Mouse (Mus musculus) embryonic fibroblast, embryonic 13.5 days (primary cell): Measurements from ENCODE around the gene Natd1. TPM values are rescaled to one million over a fixed set of nuclear protein-coding genes. Genes with fewer than 3 reads are reported as not detected.
A peak's percentile ranks its signal among the peaks of the same experiment; 100 is the strongest.

Experiments used
- H3K27ac ChIP-seq: 2 replicates; pipeline ENCODE4 v1.5.1; 2012; ENCODE audit warnings: low read length, control low read depth, inconsistent platforms; ENCODE audit not compliant: insufficient read depth
- H3K4me1 ChIP-seq: 2 replicates; pipeline ENCODE4 v1.6.1; 2011; ENCODE audit warnings: low read length; ENCODE audit not compliant: control insufficient read depth, insufficient read depth
- H3K4me3 ChIP-seq: 2 replicates; pipeline ENCODE4 v1.5.1; 2011; ENCODE audit warnings: mild to moderate bottlenecking, control low read depth, low read length; ENCODE audit not compliant: insufficient read depth
- CTCF ChIP-seq: IDR thresholded peaks from 2 replicates; pipeline ENCODE4 v1.5.1; 2011; ENCODE audit warnings: mild to moderate bottlenecking, control low read depth, low read length, moderate library complexity, borderline replicate concordance; ENCODE audit not compliant: insufficient read depth
- POLR2A ChIP-seq: IDR thresholded peaks from 2 replicates; pipeline ENCODE4 v1.6.1; 2011; ENCODE audit warnings: low read depth, mild to moderate bottlenecking, control low read depth, low read length, moderate library complexity
- polyA plus RNA-seq: library from polyadenylated mRNA; stranded (reverse); fragments of >200 nt; gene quantifications from 2 replicates; pipeline ENCODE4 v1.2.4, GENCODE M21; 2011; ENCODE audit warnings: low read depth; ENCODE audit not compliant: missing spikeins, insufficient read length

Gene Natd1
- polyA plus RNA-seq, 1 experiment, result 15.1 TPM

DNA sequence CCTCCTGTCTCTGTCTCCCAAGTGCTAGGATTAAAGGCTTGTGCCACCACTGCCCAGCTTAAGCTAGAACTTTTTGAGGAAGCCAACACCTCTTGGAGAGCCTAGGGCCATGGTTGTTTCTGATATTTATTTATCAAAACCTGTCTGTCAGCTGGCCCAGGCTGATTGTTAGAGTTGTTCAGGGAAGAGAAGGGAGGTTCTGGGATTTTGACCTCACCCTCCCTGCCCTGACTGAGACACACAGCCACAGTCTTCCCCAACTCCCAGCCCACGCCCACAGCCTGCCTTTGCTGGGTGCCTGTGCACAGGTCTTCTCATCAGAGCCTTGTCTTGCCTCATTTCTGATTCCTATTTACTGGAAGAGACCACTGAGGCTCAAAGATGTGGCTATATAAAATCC is 7.6 kb upstream of the Natd1 start:
- no peak for TF ChIP-seq CTCF
- no peak for TF ChIP-seq POLR2A
- Histone ChIP-seq H3K4me1 (no peaks in the 10 kb centered on the region), H3K4me3 (no peak overlapping the region), H3K27ac (no peak overlapping the region)

DNA sequence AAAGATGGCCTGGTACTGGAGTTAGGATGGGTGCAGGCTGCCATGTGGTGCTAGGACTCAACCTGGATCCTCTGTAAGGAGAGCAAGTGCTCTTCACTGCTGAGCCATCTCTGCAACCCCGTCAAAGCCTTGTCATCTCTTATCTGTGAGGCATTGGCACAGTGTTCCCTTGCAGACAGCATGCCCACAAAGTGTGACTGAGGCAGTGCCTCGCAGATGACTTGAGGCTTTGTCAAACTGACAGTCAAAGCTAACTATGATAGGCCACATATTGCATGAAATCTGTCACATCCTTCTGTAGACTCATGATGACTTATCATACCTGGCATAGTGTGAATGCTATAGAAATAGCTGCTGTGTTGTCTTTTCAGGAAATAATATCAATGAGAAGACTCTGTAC is 5.5 kb upstream of the Natd1 start:
- H3K4me1 ChIP-seq, result peaks cover 3% of the 10 kb centered on the region
- H3K4me3 ChIP-seq, result no peak overlapping the region
- TF ChIP-seq CTCF, result no peak
- no peak for TF ChIP-seq POLR2A

DNA sequence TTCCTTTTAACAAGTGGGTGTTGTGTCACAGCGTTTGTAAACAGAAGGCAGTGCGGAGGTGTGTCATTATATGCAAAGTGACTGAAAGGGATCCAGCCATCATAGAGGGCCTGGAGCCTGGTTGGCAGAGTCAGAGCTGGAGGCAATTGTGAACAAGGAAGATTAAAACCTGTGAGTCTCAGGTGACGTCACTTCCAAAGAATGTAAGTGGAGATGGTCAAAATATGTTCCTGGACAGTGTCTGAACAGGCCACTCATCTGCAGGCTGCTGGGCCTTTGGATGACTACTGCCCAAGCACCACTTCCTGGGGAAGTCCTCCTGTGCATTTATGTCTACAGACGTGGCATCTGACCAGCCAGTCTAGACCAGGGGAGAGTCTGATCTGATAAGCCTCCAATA is 651 bp upstream of the Natd1 start:
- peaks cover 8% of the 10 kb centered on the region for H3K4me1 ChIP-seq
- H3K4me3 ChIP-seq, result no peak overlapping the region
- no peak overlapping the region for H3K27ac ChIP-seq
- TF ChIP-seq CTCF, result no peak
- no peak for TF ChIP-seq POLR2A

More for the DNA sequence above, 5.5 kb upstream of the Natd1 start:
- H3K27ac ChIP-seq, result no peak overlapping the region

DNA sequence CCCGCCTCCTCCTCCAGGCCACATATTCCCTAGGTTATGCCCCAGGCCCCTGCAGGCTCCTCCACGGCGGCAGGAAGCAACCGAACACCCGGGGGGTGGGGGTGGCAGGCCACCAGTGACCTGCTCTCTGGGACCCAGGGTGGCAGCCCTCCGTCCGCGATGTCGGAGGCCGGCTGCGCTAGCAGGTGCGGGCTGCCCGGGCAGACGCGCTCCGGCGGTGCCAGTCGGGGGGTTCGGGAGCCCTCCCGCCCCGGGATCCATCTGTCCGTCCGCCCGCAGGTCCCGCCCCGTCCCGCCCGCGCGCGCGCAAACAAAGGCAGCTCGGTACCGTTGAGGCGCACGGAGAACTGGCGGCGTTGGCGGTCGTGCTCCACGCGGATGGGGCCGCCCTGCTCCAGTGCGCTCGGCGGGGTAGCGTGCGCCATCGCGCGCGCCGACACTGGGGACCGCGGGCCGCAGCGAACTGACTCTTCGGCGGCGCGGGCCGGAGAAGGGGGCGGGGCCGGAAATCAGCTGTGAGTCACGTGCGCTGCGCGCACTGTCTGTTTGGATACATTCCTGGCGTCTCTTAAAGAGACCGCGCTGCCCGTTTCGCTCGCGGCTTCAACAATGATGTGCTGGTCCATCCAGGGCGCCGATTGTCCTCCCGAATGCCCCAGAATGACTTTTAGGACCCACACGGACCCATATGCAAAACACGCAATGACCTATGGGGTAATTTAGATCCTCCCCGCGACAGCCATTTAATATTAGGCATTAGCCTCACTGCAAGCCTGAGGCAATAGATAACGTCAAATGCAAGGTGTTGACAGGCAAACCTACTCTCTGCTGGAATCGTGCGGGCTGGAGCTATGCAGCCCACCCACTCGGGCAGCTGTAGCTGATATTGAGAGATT is 1.0 kb downstream of the Natd1 start:
- H3K4me3 ChIP-seq, result peak overlapping the region; percentile 70
- H3K27ac ChIP-seq, result no peak overlapping the region
- TF ChIP-seq CTCF (no peak), POLR2A (peak; percentile 70)
- peaks cover 8% of the 10 kb centered on the region for H3K4me1 ChIP-seq

DNA sequence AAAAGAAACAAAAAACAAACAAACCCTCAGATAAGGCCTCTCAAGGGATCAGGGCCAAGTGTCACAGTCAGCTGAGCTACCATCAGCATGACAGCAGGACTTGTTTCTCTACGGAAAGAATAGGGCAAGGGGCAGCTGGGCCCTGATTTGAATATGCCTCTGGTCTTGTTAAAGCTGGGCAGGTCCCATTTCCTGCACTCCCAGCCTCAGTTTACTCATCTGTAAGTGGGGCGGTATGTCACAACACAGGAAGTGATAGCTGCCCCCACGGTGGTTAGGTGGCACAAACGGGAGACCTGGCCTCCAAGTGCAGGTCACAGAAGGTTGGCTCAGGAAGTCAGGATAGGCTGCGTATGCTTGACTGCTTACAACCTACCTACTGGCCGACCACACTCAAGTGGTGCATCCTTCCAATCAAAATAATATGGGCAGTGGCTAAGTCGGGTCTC is 2.0 kb downstream of the Natd1 start:
- TF ChIP-seq CTCF (no peak), POLR2A (no peak)
- Histone ChIP-seq H3K27ac (no peak overlapping the region), H3K4me3 (peak overlapping the region; percentile 70), H3K4me1 (peaks cover 8% of the 10 kb centered on the region)

DNA sequence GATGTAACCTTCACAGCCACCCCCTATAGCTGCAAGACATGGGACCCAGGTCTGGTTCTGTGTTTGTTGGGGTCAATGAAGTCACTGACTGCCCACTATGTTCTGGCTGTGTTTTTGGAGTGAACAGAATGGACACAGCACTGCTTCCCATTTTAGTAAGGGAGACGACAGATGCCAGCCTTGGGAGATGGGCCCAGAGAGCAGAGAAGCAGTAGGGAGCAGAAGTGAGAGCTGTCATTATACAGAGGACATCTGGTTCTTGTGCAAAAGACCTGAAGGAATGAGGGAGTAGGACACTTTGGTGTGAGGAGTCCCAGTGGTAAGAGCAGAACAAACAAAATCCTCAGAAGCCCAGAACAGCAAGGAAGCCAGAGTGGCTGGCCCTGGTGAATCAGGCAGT is 4.9 kb downstream of the Natd1 start:
- peaks cover 2% of the 10 kb centered on the region; the same call in 1 of the 2 replicates for H3K4me1 ChIP-seq
- TF ChIP-seq CTCF, result no peak
- TF ChIP-seq POLR2A, result no peak
- no peak overlapping the region for H3K27ac ChIP-seq
- no peak overlapping the region for H3K4me3 ChIP-seq

DNA sequence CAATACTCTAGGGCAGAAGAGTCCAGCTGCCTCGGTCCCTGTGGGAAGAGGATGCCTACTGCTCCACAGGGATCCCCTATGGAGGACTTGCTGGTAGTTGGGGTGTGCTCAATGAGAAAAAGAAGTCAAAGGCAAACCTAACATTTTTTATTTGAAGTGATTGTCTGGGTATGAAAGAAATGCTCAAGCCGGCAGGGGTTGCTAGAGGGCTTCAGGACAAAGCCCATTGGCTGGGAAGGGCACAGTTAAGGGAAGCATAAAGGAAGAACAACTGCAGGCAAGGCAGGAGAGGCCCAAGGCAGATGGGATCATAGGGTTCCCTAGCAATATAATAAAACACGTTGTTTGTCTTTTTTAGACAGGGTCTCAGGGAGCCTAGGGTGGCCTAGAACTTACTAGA is 6.5 kb downstream of the Natd1 start:
- H3K4me1 ChIP-seq, result no peaks in the 10 kb centered on the region
- H3K27ac ChIP-seq, result no peak overlapping the region
- TF ChIP-seq POLR2A, result no peak
- no peak for TF ChIP-seq CTCF

DNA sequence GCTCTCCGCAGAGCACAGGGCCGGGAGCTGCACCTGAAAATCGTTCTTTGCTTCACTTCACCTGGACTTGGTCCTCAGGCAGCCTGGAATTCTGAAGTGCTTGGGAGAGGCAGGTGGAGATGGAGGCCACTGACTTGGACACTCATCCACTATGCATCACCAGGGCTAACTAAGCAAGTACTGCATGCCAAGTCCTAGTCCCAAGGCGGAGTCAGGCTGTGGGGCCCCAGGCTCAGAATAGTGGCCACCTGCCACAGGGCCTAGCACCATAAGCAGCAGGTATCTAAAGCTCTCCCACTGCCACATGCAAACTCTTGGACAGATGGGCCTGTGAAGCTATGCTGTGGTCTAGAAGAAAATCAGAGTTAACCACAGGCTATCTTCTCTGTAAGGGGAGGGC is 8.1 kb downstream of the Natd1 start:
- TF ChIP-seq CTCF, result no peak
- no peak for TF ChIP-seq POLR2A
- Histone ChIP-seq H3K4me3 (no peak overlapping the region), H3K27ac (no peak overlapping the region), H3K4me1 (no peaks in the 10 kb centered on the region)

More for the DNA sequence above, 6.5 kb downstream of the Natd1 start:
- H3K4me3 ChIP-seq, result no peak overlapping the region

DNA sequence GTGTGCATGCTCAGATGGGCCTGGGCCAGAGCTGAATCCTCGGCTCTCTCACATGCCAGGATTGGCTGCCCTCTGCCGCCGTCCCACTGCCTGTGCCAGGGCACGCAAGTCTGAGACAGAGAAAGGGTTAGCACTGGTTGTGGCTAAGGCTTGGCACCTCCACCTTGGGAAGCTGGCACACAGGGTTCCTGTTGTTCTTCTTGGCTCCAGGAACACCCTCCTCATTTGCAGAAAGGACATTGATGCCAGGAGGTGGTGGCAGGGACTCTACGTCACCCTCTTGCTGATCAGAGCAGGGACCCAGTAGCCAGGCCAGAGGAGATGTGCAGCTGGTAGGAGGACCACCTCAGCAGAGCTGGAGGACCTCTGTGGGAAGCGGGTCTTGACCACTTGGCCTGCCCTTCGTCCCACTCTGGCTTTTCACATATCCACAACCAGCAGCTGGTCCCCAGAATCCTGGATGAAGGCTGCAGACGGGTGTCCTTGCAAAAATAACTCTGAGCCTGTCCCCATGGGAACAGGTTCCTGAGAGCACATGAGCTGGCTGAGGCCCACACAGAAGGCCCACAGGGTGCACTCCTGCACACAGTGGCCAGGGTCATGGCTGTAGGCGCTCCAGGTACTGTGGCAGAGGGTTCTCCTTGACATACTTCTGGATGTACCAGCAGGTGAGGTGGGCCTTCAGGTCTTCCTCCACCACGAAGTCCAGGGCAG is 9.0 kb downstream of the Natd1 start:
- H3K27ac ChIP-seq, result no peak overlapping the region
- TF ChIP-seq CTCF (no peak), POLR2A (no peak)
- no peaks in the 10 kb centered on the region for H3K4me1 ChIP-seq
- no peak overlapping the region for H3K4me3 ChIP-seq

DNA sequence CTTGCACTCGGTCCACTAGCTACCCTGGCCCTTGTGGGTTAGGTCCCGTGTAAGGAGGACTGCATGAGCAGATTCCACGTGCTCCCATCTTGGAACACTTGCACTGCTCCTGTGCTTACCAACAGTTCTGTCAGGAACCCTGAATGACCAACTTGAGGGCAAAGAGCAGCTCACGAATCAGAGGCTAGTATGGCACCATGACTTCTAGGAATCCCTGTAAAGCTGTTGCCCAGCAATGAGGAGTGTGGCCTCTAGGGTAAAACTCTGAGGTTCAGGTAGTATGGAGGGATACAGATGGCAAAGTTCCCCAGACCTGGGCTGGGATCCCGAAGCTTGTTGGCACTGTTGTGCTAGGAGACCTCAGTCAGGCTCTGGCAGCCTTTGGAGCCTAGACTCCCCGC is 10.9 kb downstream of the Natd1 start:
- TF ChIP-seq POLR2A (no peak), CTCF (no peak)
- Histone ChIP-seq H3K4me3 (no peak overlapping the region), H3K27ac (no peak overlapping the region), H3K4me1 (no peaks in the 10 kb centered on the region)
